Mouse (Mus musculus) hindlimb bud, embryonic 11.5 days (tissue): ENCODE results near the gene Pitpnb.

Source experiments
- DNase-seq: peaks from one replicate; pipeline ENCODE4 v3.0.0-alpha.2; 2012; ENCODE audit warnings: low read depth, low spot score; ENCODE audit errors: extremely low spot score

The Pitpnb gene

DNA sequence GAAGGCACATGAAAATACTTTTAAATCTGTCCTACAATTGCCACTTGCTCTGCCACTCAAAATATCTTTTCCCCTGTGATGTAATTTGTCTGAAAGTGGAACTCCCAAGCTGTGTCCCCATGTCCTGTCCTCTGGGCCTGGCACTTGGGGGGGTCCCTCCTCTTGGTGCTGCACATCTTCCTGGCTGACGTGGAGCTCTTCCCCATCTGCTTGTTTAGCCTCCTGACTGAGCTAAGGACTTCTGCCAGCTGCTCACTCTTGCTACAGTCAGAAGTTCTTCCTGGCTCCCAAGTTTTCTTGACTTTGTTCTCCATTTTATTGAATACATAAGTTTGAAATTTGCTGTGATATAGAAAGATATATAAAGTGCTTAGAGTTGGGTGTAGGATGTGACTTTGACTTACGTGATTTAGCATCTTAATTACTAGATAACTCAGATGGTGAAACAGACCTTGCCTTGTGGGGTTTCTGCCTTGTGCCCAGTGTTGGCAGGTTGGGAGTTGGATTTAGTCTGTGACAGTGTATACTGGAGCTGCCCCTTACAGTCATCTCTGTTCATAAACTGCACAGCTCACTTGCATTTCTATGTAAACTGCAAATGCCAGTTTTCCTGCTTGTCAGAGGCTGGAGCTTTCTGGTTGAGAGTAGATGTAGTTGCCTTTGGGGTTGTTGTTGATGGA, 14.3 kb downstream of the Pitpnb start:
- DNase-seq: no peak

DNA sequence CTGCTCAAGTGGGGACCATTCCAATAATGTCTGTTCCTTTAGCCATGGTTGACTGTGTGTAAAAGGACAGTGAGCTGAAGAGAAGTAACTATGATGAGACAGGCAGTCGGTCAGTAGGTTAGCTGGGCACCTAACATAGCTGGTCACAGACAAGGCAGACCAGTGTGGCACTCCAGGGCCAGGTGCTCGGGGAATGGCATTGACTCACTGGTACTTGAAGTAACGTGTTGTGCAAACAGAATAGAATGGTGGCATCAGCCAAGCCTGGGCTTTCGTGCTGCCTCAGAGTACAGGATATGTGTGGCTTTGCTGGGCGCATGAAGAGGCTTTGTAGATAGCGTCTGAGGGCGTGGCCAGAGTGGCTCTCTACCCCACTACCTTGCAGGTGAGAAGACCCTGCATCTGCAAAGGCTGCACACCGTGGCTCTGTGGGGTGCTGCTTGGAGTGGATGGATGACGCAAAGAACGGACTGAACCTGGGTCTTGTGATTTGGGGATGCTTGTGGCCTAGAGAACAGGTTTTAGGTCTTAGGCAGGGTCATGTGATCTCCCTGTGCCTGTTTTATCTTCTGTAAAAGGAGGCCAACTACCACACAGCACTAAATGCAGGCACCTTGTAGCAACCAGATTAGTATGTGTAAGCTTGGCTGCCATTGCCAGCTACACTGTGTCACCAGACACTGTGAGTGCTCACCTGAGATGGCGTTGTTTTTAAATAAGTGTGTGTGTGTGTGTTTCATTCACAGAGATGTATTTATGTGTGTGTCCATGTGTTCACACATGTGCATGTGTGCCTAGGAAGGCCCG, 26.5 kb downstream of the Pitpnb start:
- no peak for DNase-seq

DNA sequence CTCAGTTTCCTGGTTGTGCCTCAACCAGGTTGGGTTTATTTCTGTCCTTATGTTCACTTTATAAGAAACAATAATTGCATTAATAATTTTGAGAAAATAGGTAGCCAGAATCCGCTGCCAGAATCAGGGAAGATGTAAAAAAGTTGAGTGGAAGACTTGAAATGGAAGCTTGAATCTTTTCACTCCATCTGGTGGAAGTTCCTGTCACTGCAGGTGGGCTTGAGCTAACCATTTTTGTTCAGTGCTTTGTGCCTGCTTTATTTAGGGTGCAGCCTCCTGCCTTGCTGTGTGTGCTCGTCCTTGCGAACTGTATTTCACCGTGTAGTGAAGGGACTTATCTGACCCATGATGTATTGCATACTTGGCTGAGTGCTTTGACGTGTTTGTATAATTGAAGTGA, 30.0 kb downstream of the Pitpnb start:
- no peak for DNase-seq

DNA sequence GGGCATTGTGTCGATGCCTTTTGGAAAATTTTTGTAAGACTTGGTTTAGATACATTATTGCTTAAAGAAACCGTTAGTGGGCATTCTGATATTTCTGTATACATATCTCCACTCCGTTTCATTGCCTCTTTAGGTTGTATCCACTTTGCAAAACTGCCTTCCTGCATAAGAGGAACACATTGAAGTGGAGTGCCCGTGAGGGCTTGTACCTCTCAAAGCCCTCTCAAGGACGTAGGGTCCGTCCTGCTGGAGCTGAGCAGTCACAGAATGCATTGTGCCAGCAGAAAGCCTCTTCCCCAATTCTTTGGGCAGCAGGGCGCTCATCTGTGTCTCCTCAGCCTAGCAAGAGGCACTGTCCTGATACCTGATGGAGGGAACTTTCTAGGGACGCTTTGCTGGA, 30.5 kb downstream of the Pitpnb start:
- no peak for DNase-seq

DNA sequence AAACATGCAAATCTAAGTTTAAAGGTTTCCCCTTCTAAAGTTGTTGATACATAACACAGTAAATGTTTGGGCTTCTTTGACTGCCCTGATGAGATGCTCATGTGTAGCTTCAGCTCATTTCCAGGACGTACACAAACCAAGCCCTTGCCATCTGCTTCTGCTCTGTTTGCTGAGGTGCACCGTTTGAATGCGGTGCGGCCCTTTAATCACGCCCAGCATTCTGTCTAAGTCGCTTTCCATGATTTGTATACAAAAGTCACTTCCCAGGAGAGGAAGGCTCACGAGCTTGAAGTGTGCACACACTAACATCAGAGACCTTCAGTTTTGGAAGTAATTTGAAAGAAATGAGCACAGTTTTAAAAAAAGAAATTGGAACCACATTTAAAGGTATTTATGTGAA, 31.3 kb downstream of the Pitpnb start:
- no peak for DNase-seq

DNA sequence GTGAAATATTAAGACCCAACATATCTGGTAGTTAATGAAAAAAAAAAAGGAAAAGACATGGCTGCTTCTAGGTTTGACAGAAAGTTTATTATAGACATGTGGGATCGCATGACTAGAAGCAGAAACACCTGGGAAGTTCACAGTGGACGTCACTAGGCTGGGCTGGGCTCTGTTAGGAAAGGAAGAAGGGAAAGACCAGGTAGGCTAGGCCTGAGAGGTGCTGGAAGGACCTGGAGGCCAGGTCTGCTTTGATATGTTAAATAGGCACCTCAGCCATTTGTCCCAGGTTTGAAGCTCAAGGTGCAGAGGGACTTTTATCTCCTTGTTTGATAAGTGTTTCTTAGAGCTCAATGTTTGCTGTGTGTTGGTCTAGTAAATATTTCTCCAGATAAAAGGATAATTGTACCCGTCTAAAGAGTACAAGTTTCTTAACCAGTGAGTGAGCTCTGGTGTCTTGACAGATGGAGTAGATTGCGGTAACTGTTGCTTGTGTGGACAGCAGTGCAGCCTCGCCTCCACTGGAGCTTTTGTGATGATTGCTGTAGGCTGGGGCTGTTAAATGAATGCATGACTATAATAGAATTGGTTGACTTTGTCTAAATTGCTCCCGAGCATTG, 33.0 kb downstream of the Pitpnb start:
- no peak for DNase-seq

DNA sequence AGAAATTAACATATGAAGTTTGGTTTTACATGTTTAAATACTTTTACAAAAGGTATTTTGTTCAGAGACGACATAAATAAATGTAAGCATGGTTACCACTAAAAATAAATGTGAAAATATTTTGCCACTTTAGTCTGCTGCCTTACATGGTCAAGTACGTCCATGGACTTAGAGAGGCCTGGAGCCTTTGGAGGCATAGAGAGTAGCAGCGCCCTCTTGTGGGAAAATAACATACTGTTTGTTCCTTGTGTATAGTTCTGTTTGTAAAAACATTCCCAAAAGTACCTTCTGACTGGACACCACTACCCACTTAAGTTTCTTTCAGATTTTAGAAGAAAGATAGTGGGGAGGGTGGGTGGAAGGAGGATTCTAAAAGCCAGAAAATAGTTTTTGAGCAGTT, 34.0 kb downstream of the Pitpnb start:
- DNase-seq: peak; percentile 53

DNA sequence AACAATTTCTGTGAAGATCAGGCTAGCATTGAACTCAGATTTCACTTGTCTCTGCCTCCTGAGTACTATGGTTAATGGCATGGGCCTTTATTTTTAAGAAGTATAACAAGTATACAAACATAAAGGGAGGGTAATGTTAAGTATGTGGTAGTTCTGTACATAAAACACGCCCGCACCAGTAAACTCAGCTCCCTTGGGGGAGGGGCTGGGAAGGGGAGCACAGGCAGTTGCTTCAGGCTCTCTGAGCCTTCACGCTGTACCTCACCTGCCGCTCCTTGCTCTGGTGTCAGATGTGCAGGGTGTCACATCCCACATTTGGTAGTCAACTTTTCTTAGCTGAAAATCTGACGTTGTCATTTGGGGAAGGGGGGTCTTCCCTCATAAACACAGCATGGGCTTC, 35.6 kb downstream of the Pitpnb start:
- no peak for DNase-seq

DNA sequence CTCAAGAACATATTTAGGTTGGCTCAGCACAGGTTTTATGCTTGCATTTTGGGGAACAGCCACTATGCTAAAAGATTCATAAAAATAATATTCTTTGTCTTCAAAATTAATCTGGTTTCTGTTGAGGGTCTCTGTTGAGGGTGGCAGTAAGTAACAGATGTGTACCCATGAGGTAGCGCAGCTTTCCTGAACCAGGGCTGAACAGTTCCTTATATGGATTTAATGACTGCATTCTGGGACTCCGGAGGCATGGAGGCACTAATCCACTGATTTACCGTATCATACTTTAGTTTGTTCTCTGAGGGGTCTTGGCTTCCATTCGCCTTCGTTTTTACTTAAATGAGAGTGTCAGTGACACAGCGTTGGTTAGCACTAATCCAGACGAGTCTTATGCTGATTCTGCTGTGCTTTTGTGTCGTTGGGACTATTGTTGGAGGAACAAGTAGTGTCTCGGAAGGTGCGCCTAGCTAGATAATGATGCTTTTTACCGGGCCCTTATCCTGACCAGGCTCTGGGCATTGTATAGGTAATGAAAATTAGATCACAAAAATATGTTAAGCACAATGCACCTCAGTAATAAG, 37.5 kb downstream of the Pitpnb start:
- no peak for DNase-seq

DNA sequence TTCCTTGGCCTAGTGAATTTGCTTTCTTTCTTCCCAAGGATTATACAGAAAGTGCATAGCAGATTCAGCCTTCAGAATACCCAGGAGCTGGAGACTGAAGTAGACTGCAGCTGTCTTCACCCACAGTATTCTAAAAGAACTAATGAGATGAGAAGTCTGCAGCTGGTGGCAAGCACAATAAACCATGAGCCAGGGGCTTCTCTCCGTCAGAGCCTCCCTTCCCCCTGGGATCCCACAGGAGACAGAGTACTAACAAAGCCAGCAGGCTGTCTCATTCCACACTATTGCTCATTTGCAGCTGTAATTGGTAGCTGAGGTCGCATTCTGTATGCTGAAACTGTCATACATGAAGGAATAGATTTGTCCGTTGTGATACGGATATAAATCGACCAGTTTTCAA, 38.0 kb downstream of the Pitpnb start:
- DNase-seq: no peak

DNA sequence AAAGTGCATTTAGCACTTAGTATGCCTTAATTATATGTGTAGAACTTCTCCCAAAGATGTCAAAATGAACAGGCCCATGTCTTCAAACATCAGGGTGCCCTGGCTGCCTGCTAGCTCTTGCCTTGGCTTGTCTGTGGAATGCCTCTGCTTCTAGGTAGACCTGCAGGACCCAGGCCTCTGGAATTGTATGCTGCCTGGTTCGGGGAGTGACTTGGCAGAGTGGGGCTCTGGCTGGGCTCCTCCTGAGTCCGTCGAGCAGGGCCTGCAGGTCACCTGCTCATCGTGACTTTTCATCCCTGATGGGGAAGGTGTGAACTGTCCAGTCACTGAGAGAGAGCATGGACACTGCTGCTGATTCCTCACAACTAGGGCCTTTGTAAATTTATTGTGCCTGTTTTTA, 45.1 kb downstream of the Pitpnb start:
- DNase-seq: no peak

DNA sequence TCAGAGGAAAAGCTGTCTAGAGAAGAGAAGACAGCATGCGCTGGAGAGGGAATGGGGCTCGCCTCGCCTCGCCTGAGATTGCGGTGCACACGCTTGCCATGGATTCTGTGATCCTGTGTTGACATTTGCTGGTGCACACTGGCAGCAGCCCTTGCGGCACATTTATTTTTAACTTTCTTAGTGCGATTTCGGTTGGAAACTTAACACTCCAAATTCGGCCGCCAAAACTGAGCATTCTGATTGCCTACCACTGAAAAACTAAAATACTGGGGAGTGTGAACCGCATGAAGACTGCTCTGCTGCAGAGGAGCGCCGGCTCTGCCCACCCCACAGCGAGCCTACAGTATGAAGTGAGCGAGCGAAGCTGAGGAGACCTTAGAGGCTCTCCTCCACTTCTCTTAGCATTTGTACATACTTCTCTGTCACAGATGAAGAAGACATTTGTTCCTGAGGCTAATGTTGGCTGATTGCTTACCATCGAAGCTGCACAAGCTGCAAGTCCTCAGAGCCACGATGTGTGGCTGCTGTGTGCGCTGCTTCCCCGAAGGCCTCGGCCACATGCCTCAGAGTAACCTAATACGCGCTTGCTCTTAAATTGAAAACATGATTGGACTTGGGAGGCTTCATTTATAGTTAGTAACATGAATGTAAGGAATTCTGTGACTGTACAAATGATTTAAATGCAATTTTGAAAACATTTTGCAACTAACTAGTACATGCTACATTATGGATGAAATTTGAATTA, 45.9 kb downstream of the Pitpnb start:
- no peak for DNase-seq

DNA sequence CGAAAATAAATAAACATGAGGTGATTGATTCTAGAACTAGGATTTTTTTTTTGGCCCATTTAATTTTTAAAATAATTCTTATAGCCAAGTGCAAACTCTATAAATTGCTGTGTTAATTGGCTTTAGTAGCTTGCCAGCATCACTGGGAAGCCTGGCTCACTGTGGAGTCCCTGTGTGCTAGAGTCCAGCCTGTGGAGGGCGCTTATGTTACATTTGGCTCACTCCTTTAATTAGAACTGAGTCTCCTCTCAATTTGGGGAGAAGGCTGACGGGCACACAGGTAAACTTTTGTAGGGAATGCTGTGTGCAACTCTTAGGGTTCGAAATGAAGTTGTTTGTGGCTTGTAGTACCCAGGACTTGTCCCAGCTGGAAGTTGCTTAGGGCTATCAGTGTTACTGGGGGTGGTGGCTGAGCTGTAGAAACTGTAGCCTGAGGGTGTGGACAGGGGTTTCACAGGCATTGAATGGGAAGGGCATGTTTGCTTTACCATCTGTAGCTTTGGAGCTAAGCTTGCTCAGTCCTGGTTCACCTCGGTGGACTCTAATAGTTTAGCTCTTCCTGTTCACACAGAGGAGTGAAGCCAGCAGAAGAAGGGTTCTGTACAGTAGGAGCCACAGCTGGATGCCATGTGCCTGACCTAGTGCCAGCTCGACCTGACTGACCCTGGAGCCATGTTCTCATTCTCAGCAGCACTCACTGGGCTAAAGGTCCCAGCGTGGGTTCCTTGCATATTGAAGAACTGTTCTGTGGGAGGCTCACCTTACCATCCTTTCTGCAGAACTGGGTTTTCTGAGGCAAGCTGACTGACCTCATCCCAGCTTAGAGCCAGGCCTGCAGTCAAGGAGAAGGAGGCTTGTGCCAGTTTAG, 47.8 kb downstream of the Pitpnb start:
- no peak for DNase-seq

DNA sequence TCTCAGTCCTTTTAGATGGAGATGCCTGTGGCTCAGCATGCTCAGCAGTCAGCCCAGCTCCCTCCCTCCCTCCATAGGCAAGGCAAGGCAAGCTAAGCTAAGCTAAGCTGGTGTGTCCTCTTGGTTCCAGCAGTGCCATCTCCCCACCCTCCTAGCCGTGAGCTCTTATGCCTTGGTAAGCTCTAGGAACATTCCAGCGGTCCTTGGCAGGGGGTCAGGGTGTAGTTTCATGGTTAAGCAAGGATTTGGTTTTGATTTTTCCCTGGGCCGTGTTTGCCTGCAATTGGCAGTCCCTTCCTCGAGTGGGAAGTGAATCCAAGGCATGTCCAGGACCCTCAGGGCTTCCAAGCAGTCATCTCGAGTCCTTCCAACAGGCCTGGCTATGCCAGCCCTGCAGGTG, 52.8 kb downstream of the Pitpnb start:
- DNase-seq: no peak

DNA sequence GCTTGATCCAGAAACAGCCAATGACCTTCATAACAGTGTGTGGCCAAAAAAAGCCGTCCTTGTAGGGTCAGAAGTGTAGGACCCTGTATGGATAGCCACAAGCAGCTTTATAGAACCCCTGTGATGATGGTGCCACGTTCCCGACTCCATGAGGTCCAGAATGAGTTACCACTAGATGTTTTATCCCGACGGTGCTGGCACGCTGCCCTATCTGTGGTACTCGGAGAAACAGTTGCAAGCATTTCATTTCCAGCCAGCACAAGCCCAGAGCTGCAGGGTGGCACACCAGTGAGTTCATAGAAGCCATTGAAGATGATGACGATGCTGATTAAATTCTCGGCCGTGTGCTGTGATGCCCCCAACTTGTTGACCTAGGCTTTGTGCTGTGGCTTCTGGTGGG, 60.3 kb downstream of the Pitpnb start:
- DNase-seq: no peak

DNA sequence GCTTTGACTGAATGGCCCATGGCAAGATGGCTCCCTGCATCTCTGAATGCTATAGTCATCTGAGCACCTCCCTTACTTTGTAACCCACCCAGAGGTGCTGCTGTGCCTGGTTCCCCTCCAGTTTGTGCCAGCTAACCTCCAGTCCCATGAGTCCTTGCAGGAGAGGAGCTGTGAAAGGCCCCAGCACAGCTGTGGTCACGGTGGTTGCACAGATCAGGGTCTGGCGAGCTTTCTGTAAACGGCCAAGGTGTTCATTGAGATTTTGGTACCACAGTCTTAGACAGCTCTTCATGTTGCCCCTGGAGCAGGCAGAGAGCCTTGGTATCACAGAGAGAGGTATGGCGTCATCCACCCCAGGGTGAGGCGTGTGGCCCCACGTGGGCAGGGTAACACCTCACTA, 60.9 kb downstream of the Pitpnb start:
- DNase-seq: no peak

DNA sequence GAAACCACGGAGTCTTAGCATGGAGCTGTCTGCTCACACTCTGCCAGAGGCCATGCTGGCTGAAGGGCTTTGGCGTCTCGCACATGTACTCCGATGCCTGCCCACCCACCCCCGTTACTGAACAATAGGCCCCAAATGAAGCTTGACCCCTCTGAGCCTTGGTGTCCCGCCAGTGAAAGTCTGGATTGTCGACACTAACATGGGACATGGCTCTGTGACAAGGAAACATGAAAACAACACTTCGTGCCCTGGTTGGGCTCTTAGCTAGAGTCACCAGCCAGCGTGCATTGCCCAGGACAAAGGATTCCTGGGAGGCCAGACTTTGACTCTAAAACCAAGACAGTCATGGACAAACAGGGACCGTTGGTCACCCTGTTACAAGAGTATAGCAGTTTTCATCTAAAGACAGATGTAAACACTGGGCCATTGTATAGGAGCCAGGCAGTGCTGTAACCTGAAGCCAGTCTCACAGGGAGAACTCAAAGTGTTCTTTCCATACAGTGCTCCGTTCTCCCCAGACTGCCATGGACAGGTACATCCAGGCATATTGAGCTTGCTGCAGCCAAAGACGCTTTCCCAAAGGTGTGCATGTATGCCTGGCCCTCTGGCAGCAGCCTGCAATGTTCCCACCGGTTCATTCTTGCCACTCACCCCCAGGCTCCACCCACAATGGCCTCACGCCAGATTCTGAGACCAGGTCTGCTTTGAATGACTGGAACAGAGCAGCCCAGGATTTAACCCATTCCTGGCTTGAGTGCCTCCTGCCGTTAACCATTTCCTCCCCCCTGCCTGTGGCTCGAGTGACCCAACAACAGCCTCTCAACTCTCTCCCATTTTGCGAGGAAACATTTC, 63.0 kb downstream of the Pitpnb start:
- DNase-seq: peak; percentile 73

DNA sequence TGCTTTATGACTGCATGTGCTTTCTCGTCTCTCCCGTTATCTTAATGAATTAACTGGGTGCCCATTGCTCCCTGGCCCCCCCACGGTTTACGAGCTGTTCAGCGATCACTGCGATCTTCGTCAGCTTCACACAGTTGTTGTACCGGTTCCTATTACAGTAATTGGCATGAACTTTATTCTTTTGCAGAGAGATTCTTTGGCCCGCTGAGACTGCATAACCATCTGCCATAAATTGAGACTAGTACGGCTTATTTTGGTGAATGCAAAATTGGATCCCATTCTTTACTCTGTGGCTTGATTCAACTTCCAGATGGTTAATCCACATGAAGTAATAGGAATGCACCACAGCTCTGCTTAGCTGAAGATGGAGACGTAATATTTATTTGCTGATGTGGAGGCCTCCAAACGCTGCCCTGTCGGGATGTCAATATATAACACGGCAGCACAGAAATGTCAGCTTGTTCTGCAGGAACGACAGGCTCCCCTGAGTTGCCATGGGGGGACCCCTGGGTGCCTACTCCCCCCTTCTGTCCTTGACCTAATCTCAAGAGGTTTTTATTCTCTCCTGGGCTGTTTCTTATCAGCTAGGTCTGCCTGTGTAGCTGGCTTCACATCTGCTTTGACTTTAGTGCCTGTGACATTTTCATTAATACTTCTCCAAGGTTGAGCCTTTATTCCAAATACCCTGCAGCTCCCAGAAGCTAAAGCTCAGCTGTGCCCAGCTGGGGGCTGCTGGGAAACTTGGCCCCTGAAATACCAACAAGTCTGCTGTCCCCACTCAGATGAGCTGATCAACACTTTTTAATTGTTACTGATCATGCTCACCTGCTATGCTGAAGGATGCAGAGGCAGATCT, 63.9 kb downstream of the Pitpnb start:
- peak; percentile 31 for DNase-seq
